Mouse (Mus musculus) heart, postnatal 4 days (tissue): ENCODE data around the gene Krt6b. TPM values are rescaled to one million over a fixed set of nuclear protein-coding genes. Genes with fewer than 3 reads are reported as not detected.

Source experiments
- microRNA-seq, 2 experiments: library from miRNA; unstranded; fragments of <30 nt; microRNA quantifications; one replicate each; pipeline ENCODE4 v1.2.0; 2021 to 2022
- total RNA-seq, 2 experiments: library from RNA; stranded (reverse); gene quantifications; 2 replicates each; pipeline ENCODE4 v1.2.3; 2021

Krt6b gene
- total RNA-seq, 2 experiments from 2014 or later: 0.33 to 0.34 TPM

Small RNA genes within 50 kb of the gene (microRNA-seq; reads per million reads assigned to microRNA genes)
- gene Gm44323: 0 reads per million in 2 experiments
- gene Gm44342: 0 reads per million in 2 experiments
- gene Gm44383: 0 reads per million in 2 experiments
- 0 reads per million in 2 experiments for gene Gm44479

Other genes with a start within 250 kb of the Krt6b start
- not detected for gene Krt87, start 241.5 kb downstream of the Krt6b start, total RNA-seq
- gene Krt88, start 232.5 kb downstream of the Krt6b start, total RNA-seq: not detected
- not detected for gene Krt81, start 216.5 kb downstream of the Krt6b start, total RNA-seq
- gene Krt86, start 206.8 kb downstream of the Krt6b start, total RNA-seq: not detected
- gene Krt83, start 188.8 kb downstream of the Krt6b start, total RNA-seq: not detected
- not detected for gene Gm49425, start 163.0 kb downstream of the Krt6b start, total RNA-seq
- not detected for gene Krt84, start 147.5 kb downstream of the Krt6b start, total RNA-seq
- gene Krt82, start 129.6 kb downstream of the Krt6b start, total RNA-seq: not detected
- gene Krt90, start 117.3 kb downstream of the Krt6b start, total RNA-seq: under 1 TPM in 1 of 2 experiments, not detected in 1; 0.10 TPM
- not detected for gene Krt75, start 106.4 kb downstream of the Krt6b start, total RNA-seq
- not detected for gene Gm5414, start 52.1 kb downstream of the Krt6b start, total RNA-seq
- gene Gm5478, start 32.9 kb downstream of the Krt6b start, total RNA-seq: not detected
- gene Krt6a, start 14.0 kb upstream of the Krt6b start, total RNA-seq: not detected
- not detected for gene Krt5, start 32.6 kb upstream of the Krt6b start, total RNA-seq
- not detected for gene Krt71, start 62.8 kb upstream of the Krt6b start, total RNA-seq
- not detected for gene Krt72, start 106.2 kb upstream of the Krt6b start, total RNA-seq
- gene Krt73, start 122.1 kb upstream of the Krt6b start, total RNA-seq: not detected
- not detected for gene Krt2, start 137.9 kb upstream of the Krt6b start, total RNA-seq
- not detected for gene Krt1, start 170.5 kb upstream of the Krt6b start, total RNA-seq
- gene Krt77, start 189.4 kb upstream of the Krt6b start, total RNA-seq: not detected
- not detected for gene Krt76, start 212.6 kb upstream of the Krt6b start, total RNA-seq
- gene Krt4, start 244.4 kb upstream of the Krt6b start, total RNA-seq: not detected